Mouse (Mus musculus) midbrain, embryonic 16.5 days (tissue): Measurements from ENCODE around the gene Cyb5r2. TPM values are rescaled to one million over a fixed set of nuclear protein-coding genes. Genes with fewer than 3 reads are reported as not detected.
A peak's percentile ranks its signal among the peaks of the same experiment; 100 is the strongest.

Experiments used
- ATAC-seq: fragments of 200-750 bp; cut with Nextera tagmentation; 2 replicates; pipeline ENCODE4 v1.8.0; 2017; ENCODE audit warnings: moderate TSS enrichment
- H3K27ac ChIP-seq: fragments of 300-500 bp; sonication (generic); 2 replicates; pipeline ENCODE4 v1.5.1; 2014; ENCODE audit warnings: mild to moderate bottlenecking, low read length, mixed read lengths
- H3K27me3 ChIP-seq: fragments of 300-500 bp; sonication (generic); 2 replicates; pipeline ENCODE4 v1.6.1; 2014; ENCODE audit warnings: low read depth, low read length, mixed read lengths; ENCODE audit not compliant: control insufficient read depth, insufficient read depth
- H3K36me3 ChIP-seq: fragments of 300-500 bp; sonication (generic); 2 replicates; pipeline ENCODE4 v1.6.1; 2014; ENCODE audit warnings: mild to moderate bottlenecking, low read length, moderate library complexity, mixed read lengths; ENCODE audit not compliant: control insufficient read depth, insufficient read depth
- H3K4me1 ChIP-seq: fragments of 300-500 bp; sonication (generic); 2 replicates; pipeline ENCODE4 v1.6.1; 2014; ENCODE audit warnings: mild to moderate bottlenecking, low read length, mixed read lengths; ENCODE audit not compliant: control insufficient read depth, insufficient read depth
- H3K4me2 ChIP-seq: fragments of 300-500 bp; sonication (generic); 2 replicates; pipeline ENCODE4 v1.6.1; 2014; ENCODE audit warnings: mild to moderate bottlenecking, low read length, mixed read lengths
- H3K4me3 ChIP-seq: fragments of 300-500 bp; sonication (generic); 2 replicates; pipeline ENCODE4 v1.5.1; 2014; ENCODE audit warnings: low read depth, mild to moderate bottlenecking, low read length, moderate library complexity, mixed read lengths
- H3K9ac ChIP-seq: fragments of 300-500 bp; sonication (generic); 2 replicates; pipeline ENCODE4 v1.6.1; 2014; ENCODE audit warnings: low read depth, low read length, mixed read lengths
- H3K9me3 ChIP-seq: fragments of 300-500 bp; sonication (generic); replicated peaks from 2 replicates; pipeline ENCODE4 v1.6.1; 2014; ENCODE audit warnings: mild to moderate bottlenecking, low read length, mixed read lengths; ENCODE audit not compliant: control insufficient read depth, poor library complexity, severe bottlenecking
- WGBS: fragments of 180-500 bp; shearing (Covaris S2); extraction: QIAGEN DNeasy Blood & Tissue Kit; methylation state at CpG from one replicate; pipeline ENCODE4 v1.1.7; 2014; 5-methylcytosine and 5-hydroxymethylcytosine counted together
- polyA plus RNA-seq: library from polyadenylated mRNA; unstranded; fragments of >200 nt; fragmentation: Nextera tagmentation; extraction: Ambion mirVana; gene quantifications from 2 replicates; pipeline ENCODE4 v1.2.1, GENCODE M21; 2015

The Cyb5r2 gene
- polyA plus RNA-seq, 1 experiment from 2014 or later: not detected

- no peak for ATAC-seq
- H3K27me3 ChIP-seq: no peaks in the 10 kb centered on the region
- no peak overlapping the region for H3K9ac ChIP-seq
- H3K4me3 ChIP-seq: no peak overlapping the region
- H3K27ac ChIP-seq: no peak overlapping the region
- no peak overlapping the region for H3K4me2 ChIP-seq
- WGBS: 69% methylated on average over 3 of the region's 3 CpGs
- no peaks in the 10 kb centered on the region for H3K9me3 ChIP-seq
- peaks cover 5% of the 10 kb centered on the region; the same call in 1 of the 2 replicates for H3K4me1 ChIP-seq
- H3K36me3 ChIP-seq: no peaks in the 10 kb centered on the region
Measured at GRCm38 (mm10) chr7:107755905-107756304, 1.9 kb downstream of the Cyb5r2 start.

- Histone ChIP-seq H3K9me3 (no peaks in the 10 kb centered on the region), H3K27ac (no peak overlapping the region), H3K36me3 (no peaks in the 10 kb centered on the region), H3K4me2 (no peak overlapping the region), H3K27me3 (no peaks in the 10 kb centered on the region), H3K9ac (no peak overlapping the region), H3K4me1 (no peaks in the 10 kb centered on the region), H3K4me3 (no peak overlapping the region)
- whole genome bisulfite sequencing: 69% methylated on average over 10 of the region's 10 CpGs
- no peak for ATAC-seq
Measured at GRCm38 (mm10) chr7:107752031-107752520, 5.8 kb downstream of the Cyb5r2 start.

GRCm38 (mm10) chr7:107749721-107750120 lies 8.1 kb downstream of the Cyb5r2 start:
- 90% methylated on average over 4 of the region's 4 CpGs for WGBS
- H3K9ac ChIP-seq: no peak overlapping the region
- H3K36me3 ChIP-seq: no peaks in the 10 kb centered on the region
- H3K4me2 ChIP-seq: no peak overlapping the region
- no peak overlapping the region for H3K27ac ChIP-seq
- no peaks in the 10 kb centered on the region for H3K4me1 ChIP-seq
- H3K27me3 ChIP-seq: no peaks in the 10 kb centered on the region
- no peaks in the 10 kb centered on the region for H3K9me3 ChIP-seq
- ATAC-seq: no peak
- no peak overlapping the region for H3K4me3 ChIP-seq

DNA sequence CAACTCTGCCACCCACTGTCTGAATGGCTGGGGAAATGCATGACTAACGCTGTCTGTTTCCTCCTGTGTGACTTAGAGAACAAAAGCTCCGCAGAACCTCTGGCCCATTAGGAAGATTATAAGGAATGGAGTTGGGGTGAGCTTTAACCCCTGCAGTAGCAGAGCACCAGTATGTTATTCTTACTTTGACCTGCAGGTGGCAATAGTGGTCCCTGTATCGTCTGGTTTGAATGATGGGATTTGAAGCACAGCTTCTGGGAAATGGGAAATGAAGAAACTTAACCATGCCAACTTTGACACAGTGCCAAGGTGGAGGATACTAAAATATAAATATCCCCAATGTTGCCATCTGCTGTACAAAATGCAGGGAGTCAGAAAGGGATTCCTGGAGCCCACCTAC lies 8.6 kb downstream of the Cyb5r2 start:
- peak; percentile 46 for ATAC-seq
- Histone ChIP-seq H3K9me3 (no peaks in the 10 kb centered on the region), H3K4me2 (no peak overlapping the region), H3K9ac (no peak overlapping the region), H3K4me3 (no peak overlapping the region), H3K27me3 (no peaks in the 10 kb centered on the region), H3K27ac (no peak overlapping the region), H3K4me1 (no peaks in the 10 kb centered on the region), H3K36me3 (no peaks in the 10 kb centered on the region)
- 3% methylated on average over 3 of the region's 3 CpGs for WGBS

- 19% methylated on average over 2 of the region's 2 CpGs for WGBS
- Histone ChIP-seq H3K9ac (no peak overlapping the region), H3K4me1 (no peaks in the 10 kb centered on the region), H3K36me3 (no peaks in the 10 kb centered on the region), H3K27me3 (no peaks in the 10 kb centered on the region), H3K27ac (no peak overlapping the region), H3K4me2 (no peak overlapping the region), H3K4me3 (no peak overlapping the region), H3K9me3 (no peaks in the 10 kb centered on the region)
- ATAC-seq: peak; percentile 53; the same call in 1 of the 2 replicates
Measured at GRCm38 (mm10) chr7:107747954-107748353, 9.9 kb downstream of the Cyb5r2 start.

DNA sequence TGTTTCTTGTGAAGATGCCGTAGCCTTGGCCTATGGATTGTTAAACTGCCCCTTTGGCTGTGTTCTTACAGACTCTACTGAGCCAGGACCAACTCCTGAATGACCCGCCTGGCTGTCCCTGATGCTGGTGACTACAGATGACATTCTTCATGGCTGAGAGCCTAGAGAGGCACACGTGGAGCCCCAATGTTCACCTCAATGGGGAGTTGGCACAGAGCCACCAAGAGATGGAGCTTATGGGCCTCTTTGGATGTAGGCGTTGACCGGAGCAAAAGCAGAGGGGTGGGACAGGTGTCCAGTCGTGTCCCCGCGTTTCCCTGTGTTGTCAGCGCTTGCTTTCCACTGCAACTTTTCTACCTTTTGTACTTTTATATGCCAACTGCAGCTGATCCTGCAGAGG lies 10.4 kb downstream of the Cyb5r2 start:
- no peak overlapping the region for H3K4me2 ChIP-seq
- WGBS: 89% methylated on average over 9 of the region's 9 CpGs
- H3K9ac ChIP-seq: no peak overlapping the region
- no peak for ATAC-seq
- H3K36me3 ChIP-seq: no peaks in the 10 kb centered on the region
- no peak overlapping the region for H3K4me3 ChIP-seq
- H3K27me3 ChIP-seq: no peaks in the 10 kb centered on the region
- H3K9me3 ChIP-seq: no peaks in the 10 kb centered on the region
- H3K4me1 ChIP-seq: no peaks in the 10 kb centered on the region
- H3K27ac ChIP-seq: no peak overlapping the region

DNA sequence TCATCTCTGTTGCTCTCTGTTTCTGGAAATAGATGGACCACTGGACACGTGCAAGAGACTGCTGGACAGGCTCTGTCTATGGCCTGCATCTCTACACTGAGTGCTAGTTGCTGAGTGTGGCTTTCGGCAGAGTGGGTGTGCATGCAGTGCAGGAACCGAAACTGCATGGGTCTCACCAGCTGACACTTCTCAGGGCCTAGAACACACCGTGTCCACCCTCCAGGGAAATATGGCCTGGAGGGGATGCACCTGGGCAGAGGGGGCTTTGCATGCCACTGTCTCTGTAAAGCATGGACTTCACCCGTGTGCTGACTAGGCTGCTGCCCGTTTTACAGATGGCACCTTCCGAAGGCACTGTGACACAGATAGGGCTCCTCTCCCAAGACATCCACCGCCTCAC lies 11.8 kb downstream of the Cyb5r2 start:
- Histone ChIP-seq H3K27me3 (no peaks in the 10 kb centered on the region), H3K4me3 (no peak overlapping the region), H3K4me1 (no peaks in the 10 kb centered on the region), H3K9ac (no peak overlapping the region), H3K9me3 (no peaks in the 10 kb centered on the region), H3K36me3 (no peaks in the 10 kb centered on the region), H3K27ac (no peak overlapping the region), H3K4me2 (no peak overlapping the region)
- no peak for ATAC-seq
- WGBS: 90% methylated on average over 8 of the region's 8 CpGs

- H3K9ac ChIP-seq: no peak overlapping the region
- no peaks in the 10 kb centered on the region for H3K9me3 ChIP-seq
- H3K27me3 ChIP-seq: no peaks in the 10 kb centered on the region
- no peaks in the 10 kb centered on the region for H3K36me3 ChIP-seq
- H3K4me2 ChIP-seq: no peak overlapping the region
- WGBS: 76% methylated on average over 2 of the region's 2 CpGs
- H3K4me1 ChIP-seq: no peaks in the 10 kb centered on the region
- H3K27ac ChIP-seq: no peak overlapping the region
- no peak overlapping the region for H3K4me3 ChIP-seq
- ATAC-seq: no peak
Measured at GRCm38 (mm10) chr7:107745111-107745510, 12.7 kb downstream of the Cyb5r2 start.

DNA sequence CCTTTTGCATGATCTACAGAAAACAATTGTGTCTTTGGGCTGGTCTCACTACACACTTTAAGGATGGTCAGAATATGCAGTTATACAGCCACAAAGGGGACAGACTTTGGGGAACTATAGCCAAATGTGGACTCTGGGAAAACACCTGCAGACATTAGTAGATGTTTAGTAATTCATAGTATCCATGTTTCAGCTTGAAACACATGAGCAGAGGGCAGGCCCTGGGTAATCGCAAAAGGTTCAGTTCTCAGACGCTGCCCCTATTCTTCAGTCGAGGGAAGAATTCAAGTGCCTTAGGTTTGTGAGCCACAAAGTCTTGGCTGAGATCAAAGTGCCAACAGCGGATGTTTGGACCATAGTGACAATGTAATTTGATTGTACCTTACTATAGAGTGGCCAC lies 13.4 kb downstream of the Cyb5r2 start:
- 90% methylated on average over 4 of the region's 4 CpGs for WGBS
- ATAC-seq: no peak

More for the DNA sequence above, 13.4 kb downstream of the Cyb5r2 start:
- Histone ChIP-seq H3K36me3 (no peaks in the 10 kb centered on the region), H3K4me3 (no peak overlapping the region), H3K4me2 (no peak overlapping the region), H3K9me3 (no peaks in the 10 kb centered on the region), H3K27me3 (no peaks in the 10 kb centered on the region), H3K9ac (no peak overlapping the region), H3K27ac (no peak overlapping the region), H3K4me1 (no peaks in the 10 kb centered on the region)
